Mouse (Mus musculus): ENCODE measurements at regions not wholly inside any gene's neighbourhood (a gene's known extent, or its start where the extent isn't known, plus 50 kb on each side); places are given as distances from the start of the nearest gene placed in this dataset.

DNA sequence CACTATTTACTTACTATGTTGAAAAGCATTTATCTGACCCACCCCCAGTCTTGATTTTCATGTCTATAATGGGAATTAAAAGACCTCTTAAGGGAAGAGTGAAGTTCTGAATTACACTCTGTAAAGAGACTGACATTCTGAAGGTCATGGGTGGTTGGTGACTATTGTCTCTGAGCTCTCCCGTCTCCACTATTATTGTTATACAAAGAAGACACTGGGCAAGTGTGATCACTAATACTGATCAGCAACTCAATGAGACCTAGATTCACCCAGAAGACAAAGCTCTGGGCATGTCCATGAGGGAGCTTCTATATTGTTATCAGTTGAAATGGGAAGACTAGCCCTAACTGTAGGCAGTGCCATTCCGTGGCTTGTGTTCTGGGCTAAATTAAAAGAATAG is 83.5 kb downstream of the Nmur2 start:
- TF ChIP-seq E2F4 (IDR thresholded peaks at IDR 0.05; ENCODE audit: insufficient read depth) (no peak), USF1 (IDR thresholded peaks at IDR 0.05; ENCODE audit: low read depth) (no peak), POLR2A (IDR thresholded peaks at IDR 0.05; ENCODE audit: insufficient read length, low read depth) (no peak), MAX (IDR thresholded peaks at IDR 0.05; ENCODE audit: low read depth) (no peak), CEBPB (IDR thresholded peaks at IDR 0.05; ENCODE audit: insufficient read depth, poor library complexity, severe bottlenecking) (no peak)

Measured in myocyte (in vitro differentiated cells).